Mouse (Mus musculus) T-helper 17 cell (primary cell): Measurements from ENCODE around the gene Ranbp9.

Experiments
- in situ Hi-C, 2 experiments: fragments of 300-600 bp; cut with MboI, MseI; formaldehyde crosslinking; loops; 1 replicate in 1 of 2; 2 replicates in 1 of 2; pipeline ENCODE4 v1.15.1; 2025; ENCODE audit warnings: high pct_unique_total_duplicates in 2 of 2

Ranbp9 gene

DNA sequence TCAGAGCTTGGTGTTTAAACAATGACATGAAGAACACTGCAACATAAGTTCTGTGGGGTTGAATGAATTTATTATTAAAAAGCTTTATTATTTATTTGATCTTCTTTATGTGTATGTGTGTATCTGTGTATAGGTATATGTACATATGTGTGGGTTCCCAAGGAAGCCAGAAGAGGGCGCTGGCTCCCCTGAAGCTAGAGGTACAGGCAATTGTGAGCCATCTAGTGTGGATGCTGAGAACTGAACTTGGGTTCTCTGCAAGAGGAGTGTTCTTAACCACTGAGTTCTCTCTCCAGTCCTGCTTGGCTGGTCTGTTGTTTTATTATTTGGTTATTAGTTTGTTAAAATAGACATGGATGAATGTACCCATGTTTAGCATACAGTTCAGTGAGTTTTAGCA lies 108.2 kb downstream of the Ranbp9 start:
- in situ Hi-C loops: no loop called here

DNA sequence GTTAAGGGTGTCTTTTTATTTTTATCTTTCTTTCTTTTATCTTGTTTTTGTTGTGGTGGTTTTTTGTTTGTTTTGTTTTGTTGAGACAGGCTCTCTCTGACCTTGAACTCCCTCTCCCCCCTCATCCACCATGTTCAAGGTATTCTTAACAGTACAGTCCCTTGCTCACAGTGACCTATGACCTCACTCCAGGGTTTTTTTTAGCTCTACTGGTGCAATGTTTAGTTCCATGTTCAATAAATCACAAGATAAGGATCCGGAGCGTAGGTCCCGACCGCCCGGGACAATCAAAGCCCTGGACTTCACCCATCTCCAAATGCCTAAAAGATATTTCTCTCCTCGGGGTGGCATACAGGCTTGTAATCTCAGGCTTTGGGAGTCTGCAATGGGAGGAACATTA lies 111.0 kb downstream of the Ranbp9 start:
- in situ Hi-C loops: no loop called here

DNA sequence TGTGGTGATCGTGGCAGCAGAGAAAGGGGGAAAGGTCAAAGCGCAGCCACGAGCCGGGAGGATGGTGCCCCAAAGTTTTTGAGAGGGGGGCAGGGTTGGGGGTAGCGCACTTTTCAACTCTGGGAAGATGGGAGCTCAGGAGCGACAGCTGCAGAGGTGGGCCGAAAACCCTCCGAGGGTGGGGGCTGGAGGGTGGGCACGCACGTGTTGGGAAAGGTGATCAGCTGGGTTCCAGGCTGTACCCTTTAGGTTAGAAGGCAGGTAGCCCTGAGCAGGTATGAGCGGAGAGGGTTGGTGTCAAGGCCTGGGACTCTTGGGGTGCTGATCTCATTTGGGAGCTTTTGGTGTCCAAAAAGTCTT lies 115.3 kb downstream of the Ranbp9 start:
- in situ Hi-C loops: loop anchor here in 1 of 2 experiments (10.0 kb wide), 1 partner anchor 349 kb away; no protein-coding TSS in a partner anchor

DNA sequence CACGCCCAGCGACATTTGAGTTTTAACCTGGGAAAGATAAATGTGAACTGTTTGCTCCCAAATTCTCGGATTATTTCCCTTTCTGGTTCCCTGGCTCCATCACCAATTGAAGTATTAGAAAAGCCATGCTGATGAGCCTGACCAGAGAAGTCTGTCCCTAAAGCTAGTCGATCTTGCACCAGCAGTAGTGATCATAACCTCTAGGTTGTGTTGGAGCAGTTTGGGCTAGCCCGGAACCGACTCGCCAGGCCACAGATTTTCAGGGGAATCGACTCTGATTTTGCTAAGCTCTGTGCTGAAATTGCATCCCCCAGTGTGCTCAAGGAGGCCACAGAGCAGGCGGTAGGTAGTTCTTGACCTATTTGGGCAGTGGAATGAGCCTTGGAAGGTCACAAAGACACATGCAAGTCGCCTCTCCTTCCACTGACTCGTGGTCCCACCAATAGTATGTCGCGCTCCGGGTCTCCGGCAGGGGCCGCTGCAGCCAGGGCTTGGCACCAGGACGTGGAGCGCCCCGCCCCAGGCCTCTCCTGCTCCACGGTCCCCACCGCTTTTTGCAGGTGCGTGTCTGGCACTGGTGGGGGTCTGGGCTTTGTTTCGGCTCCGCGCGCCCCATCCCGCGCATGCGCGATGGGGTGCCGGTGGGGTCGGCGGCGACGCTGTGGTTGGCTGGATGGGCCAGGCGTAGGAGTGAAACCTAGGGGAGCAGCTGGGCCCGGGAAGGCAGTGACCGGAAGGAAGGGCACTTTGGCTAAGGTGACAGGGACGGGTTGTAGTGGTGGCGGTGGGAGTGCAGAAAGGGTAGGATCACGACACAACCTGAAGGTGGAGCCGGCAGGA lies 115.9 kb downstream of the Ranbp9 start, which contains the start of gene Sirt5:
Gene Sirt5, plus strand, starts transcription at position 512 of the 840 bp plus-strand sequence.
- in situ Hi-C loops: loop anchor here in 1 of 2 experiments (10.0 kb wide), 1 partner anchor 350 kb away; no protein-coding TSS in a partner anchor

DNA sequence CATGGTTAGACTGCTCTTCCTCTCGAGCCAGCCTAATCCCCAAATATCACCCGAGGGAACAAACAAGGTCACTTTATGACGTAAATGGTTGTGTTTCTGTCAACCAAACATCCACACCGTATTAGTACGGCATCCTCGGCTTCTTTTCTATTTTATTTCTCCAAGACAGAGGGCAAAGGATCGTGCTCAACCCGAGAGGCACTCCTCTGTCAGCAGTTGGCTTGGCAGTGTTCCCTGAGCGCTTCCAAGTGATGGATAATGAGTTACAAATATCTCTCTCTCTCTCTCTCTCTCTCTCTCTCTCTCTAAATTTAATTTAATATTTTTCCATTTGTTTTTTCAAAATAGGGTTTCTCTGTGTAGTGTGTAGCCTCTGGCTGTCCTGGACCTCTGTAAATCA lies 118.7 kb downstream of the Ranbp9 start:
- in situ Hi-C loops: loop anchor here in 1 of 2 experiments (10.0 kb wide), 1 partner anchor 352 kb away; no protein-coding TSS in a partner anchor

DNA sequence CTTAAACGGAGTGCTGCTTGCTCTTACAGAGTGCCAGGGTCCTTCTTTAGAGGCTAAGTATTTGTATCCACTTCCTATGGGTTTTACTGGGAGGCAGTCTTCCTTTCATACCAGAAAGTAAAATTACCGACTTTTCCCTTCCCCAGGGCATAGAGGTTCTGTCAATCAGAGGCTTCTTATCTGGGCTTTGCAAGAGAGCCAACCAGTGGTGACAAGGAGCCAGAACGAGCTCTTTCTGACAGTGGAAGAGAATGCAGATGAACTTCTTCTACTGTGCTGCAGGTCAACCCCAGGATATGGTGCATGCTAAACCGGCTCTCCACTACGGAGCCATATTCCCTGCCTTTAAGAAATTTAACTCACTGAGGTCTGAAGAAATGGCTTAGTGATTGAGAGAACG lies 120.5 kb downstream of the Ranbp9 start:
- in situ Hi-C loops: loop anchor here in 1 of 2 experiments (10.0 kb wide), 1 partner anchor 354 kb away; no protein-coding TSS in a partner anchor

DNA sequence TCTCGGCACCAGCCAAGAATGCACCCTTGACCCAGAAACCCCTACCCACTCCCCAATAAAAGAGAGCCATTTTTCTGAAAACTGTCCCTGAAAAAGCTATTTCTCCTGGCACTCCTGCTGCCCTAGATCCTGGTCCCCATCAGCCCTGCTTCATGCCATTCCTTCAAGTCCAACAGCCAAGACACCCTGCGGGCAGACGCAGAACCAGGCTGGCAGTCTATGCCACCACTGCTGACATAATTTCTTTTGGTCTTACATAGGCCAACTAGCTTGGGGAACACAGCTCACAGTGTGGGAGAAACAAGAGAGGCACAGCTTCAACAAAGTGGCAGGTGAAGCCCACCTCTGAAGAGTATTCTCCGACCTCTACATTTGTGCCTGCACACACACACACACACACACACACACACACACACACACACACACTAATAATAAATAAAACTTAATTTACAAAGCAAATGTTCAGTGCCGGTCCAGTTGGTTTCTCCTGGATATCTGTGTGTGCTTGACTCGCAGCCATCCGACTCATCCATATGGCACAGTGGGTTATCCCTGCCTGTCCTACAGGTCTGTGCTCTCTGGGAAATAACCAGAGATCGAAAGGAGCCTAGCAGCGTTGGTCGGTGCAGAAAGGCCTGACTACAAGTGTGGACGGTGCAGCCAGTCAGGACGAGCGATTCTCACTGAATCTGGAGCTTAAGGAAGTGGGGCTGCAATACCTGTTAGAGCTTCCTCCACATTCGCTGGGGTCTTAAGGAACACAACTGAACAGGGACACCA lies 124.5 kb downstream of the Ranbp9 start:
- in situ Hi-C loops: no loop called here

DNA sequence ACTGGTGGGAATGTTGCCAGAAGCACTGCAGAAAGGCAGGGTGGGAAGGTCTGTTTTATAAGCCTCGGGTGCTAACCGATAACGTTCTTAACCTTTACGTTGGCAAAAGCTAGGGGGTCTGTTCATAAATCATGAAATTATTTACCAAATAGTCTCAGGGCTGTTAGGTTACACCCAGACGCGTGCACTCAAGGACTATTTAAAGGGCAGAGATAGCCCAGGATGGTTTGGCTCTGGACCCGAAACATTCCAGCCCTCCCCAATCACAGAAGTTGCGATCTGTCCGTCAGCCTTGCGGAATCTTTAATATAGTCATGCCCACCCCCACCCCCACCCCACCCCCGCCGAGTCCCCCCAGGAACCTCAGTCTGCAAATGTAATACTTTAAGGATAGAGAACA lies 126.7 kb downstream of the Ranbp9 start:
- in situ Hi-C loops: no loop called here

DNA sequence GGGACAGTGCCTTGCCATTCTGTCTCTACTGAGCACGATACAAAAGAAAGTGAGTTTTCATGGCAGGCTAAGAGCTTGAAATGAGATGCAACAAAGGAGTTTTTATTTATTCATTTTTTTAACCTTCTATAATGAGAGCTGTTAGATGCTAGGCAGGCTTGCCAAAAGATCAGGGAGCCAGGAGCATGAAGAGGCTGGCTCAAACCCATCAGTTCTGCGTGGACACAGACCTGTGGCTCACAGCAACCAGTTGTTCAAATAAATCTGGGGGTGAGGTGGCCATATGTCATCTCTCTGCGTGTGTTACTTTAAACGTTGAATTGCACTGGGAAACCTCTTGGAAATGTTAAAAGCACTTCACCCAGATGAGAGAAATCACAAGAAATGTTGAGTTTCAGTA lies 127.7 kb downstream of the Ranbp9 start:
- in situ Hi-C loops: no loop called here
